In genomic region chr13:101540391-101541191, GRCm38 (mm10) we compare ENCODE assay signal across 8 mouse cellular contexts.
DNase-seq lines count a peak whose midpoint lies in the region; ATAC-seq and TF ChIP-seq lines count a peak whose summit lies in the region.

No protein-coding gene starts in this region.

- H3K4me3 ChIP-seq in heart, embryonic 14.5 days (ENCODE audit: control insufficient read depth in 1 of 2, insufficient read depth in 1 of 2, low read depth in 1 of 2, low read length in 2 of 2): peak overlapping the region in 1 of 2 experiments; percentile 11; a peak in 1 of 4 replicates
- no peak overlapping the region for H3K4me3 ChIP-seq in limb, embryonic 14.5 days (replicated peaks; ENCODE audit: low read length)

- H3K9me3 ChIP-seq in heart, embryonic 14.5 days (ENCODE audit: control insufficient read depth, low read length): no peaks in the 10 kb centered on the region
- no peaks in the 10 kb centered on the region for H3K9me3 ChIP-seq in limb, embryonic 14.5 days (ENCODE audit: control insufficient read depth, low read length)

- in situ Hi-C loops in Patski (cut with MboI; ENCODE audit: low pct_unique_long_range_greater_than_20kb): no loop called here

- peak; percentile 96 for ATAC-seq in Patski
- ATAC-seq in heart, embryonic 14.5 days (ENCODE audit: insufficient number of reproducible peaks, insufficient read depth, low FRiP score, low read depth): no peak; the same call in 1 of the 2 replicates
- ATAC-seq in limb, embryonic 14.5 days (ENCODE audit: low FRiP score, low read depth): no peak
- no peak for ATAC-seq in cerebellum, adult (ENCODE audit: insufficient number of reproducible peaks, low FRiP score, low TSS enrichment)

- 0 out of 2 replicates have a peak overlapping the region, but pooled peaks have one; percentile 3 for H3K9ac ChIP-seq in heart, embryonic 14.5 days (ENCODE audit: low read length)
- no peak overlapping the region for H3K9ac ChIP-seq in limb, embryonic 14.5 days (ENCODE audit: low read depth, low read length, severe bottlenecking)

- no peak for TF ChIP-seq POLR2A in limb, embryonic 14.5 days (IDR thresholded peaks at IDR 0.05; ENCODE audit: borderline replicate concordance, extremely low read depth, insufficient read depth, insufficient read length)

- POLR2A ChIA-PET in Patski (lab: Charles Lee): interaction anchor here (0.5 to 1.3 kb wide), 4 partner anchors 10 to 1741 kb away, joined by 3 to 5 read pairs (median 4); no protein-coding TSS in a partner anchor

- peak overlapping the region; percentile 53 for H3K4me2 ChIP-seq in heart, embryonic 14.5 days (ENCODE audit: low read length)
- no peak overlapping the region for H3K4me2 ChIP-seq in limb, embryonic 14.5 days (replicated peaks; ENCODE audit: low read depth, low read length, severe bottlenecking)

- CTCF ChIA-PET in Patski (lab: Charles Lee): interaction anchor here (0.8 to 3.1 kb wide), 2 partner anchors 12 to 31 kb away, joined by 3 to 12 read pairs; no protein-coding TSS in a partner anchor

- no peaks in the 10 kb centered on the region for H3K27me3 ChIP-seq in Patski
- no peaks in the 10 kb centered on the region for H3K27me3 ChIP-seq in heart, embryonic 14.5 days (ENCODE audit: control insufficient read depth, insufficient read depth, low read length)
- no peaks in the 10 kb centered on the region for H3K27me3 ChIP-seq in limb, embryonic 14.5 days (ENCODE audit: control insufficient read depth, insufficient read depth, low read length)

- H3K27ac ChIP-seq in heart, embryonic 14.5 days (replicated peaks in 1 of 2; ENCODE audit: control insufficient read depth in 1 of 2, insufficient read depth in 1 of 2, low read depth in 2 of 2, low read length in 2 of 2): peak overlapping the region; percentile 8 to 37; a peak in 1 of 4 replicates
- no peak overlapping the region for H3K27ac ChIP-seq in limb, embryonic 14.5 days (replicated peaks; ENCODE audit: low read depth, low read length)

- peaks cover 5 to 8% of the 10 kb centered on the region in 2 experiments for H3K4me1 ChIP-seq in heart, embryonic 14.5 days (ENCODE audit: control insufficient read depth in 2 of 2, insufficient read depth in 2 of 2, low read length in 2 of 2)
- H3K4me1 ChIP-seq in limb, embryonic 14.5 days (ENCODE audit: control insufficient read depth, insufficient read depth, low read length): 0 out of 2 replicates have a peak, but pooled peaks cover 5% of the 10 kb centered on the region

- no peaks in the 10 kb centered on the region for H3K36me3 ChIP-seq in heart, embryonic 14.5 days (ENCODE audit: control insufficient read depth, insufficient read depth, low read length)
- H3K36me3 ChIP-seq in limb, embryonic 14.5 days (ENCODE audit: control insufficient read depth, insufficient read depth, low read length): no peaks in the 10 kb centered on the region

- no peak for TF ChIP-seq CTCF in Patski (IDR thresholded peaks at IDR 0.05)

- DNase-seq in layer of hippocampus, adult 18-20 months (ENCODE audit: low spot score in 2 of 2): peak; percentile 30 to 51
- DNase-seq in layer of hippocampus, postnatal 25 days (ENCODE audit: extremely low spot score in 1 of 2, low spot score in 1 of 2): no peak
- DNase-seq in Patski (ENCODE audit: low read depth, low spot score): peak; percentile 77
- DNase-seq in limb, embryonic 14.5 days (ENCODE audit: low spot score): peak; percentile 11
- DNase-seq in naive thymus-derived CD4-positive, alpha-beta T cell, adult 2 months (ENCODE audit: low read depth): peak; percentile 69
- no peak for DNase-seq in adrenal gland, adult 8-10 months

- WGBS in heart, embryonic 14.5 days: 22% methylated on average over 14 of the region's 14 CpGs
- WGBS in limb, embryonic 14.5 days: 40% methylated on average over 14 of the region's 14 CpGs

Comparison
In these comparisons a context has a peak if more than half of its experiments do, and no peak if none do; other contexts are left out.
1. DNase-seq: peak in layer of hippocampus, adult 18-20 months (2 of 2), Patski (single experiment), limb, embryonic 14.5 days (single experiment) and naive thymus-derived CD4-positive, alpha-beta T cell, adult 2 months (single experiment); none in layer of hippocampus, postnatal 25 days (0 of 2) and adrenal gland, adult 8-10 months (single experiment).